Mouse (Mus musculus): ENCODE data around the gene Epor.

DNA sequence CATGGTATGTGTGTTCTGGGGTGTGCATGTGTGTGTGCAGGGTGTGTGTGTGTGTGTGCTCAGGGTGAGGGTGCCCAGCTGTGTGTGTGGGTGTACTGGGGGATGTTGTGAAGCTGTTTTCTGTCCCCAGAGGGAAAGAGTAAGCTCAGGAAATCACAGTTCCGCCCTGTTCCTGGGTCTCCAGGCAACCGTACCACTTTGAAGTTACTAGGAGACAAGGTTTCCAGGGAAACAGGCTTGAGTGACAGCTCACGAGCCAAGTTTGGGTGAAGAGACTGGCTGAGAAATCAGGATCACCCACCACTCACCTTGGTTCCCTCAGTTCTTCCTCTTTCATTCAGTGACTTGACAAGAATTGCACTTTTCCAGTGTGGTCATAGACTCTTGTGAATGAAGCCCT, 9.7 kb downstream of the Epor start:
- TF ChIP-seq CTCF (IDR thresholded peaks at IDR 0.05; ENCODE audit: borderline replicate concordance, insufficient read depth, low read depth, low read length) (no peak), POLR2A (IDR thresholded peaks at IDR 0.05; ENCODE audit: borderline replicate concordance, insufficient read depth, low read length) (no peak)
